Mouse (Mus musculus) CD8-positive naive resting alpha-beta T cell, adult 2 months (primary cell): ENCODE data around the gene Inava.
A peak's percentile ranks its signal among the peaks of the same experiment; 100 is the strongest.

Source experiments
- DNase-seq, 2 experiments: peaks; one replicate each; pipeline ENCODE4 v3.0.0; 2022; ENCODE audit warnings: low read depth in 2 of 2, low spot score in 2 of 2

Gene Inava

GRCm38 (mm10) chr1:136231596-136231995, 2.5 kb downstream of the Inava start:
- DNase-seq = no peak

- no peak for DNase-seq
These were observed 3.9 kb downstream of the Inava start for GRCm38 (mm10) chr1:136230201-136230600.

GRCm38 (mm10) chr1:136229040-136229373, 5.1 kb downstream of the Inava start:
- no peak for DNase-seq

GRCm38 (mm10) chr1:136228328-136229039, 5.6 kb downstream of the Inava start:
- DNase-seq = no peak

- DNase-seq = no peak
These were observed 6.2 kb downstream of the Inava start for GRCm38 (mm10) chr1:136227870-136228269.

- DNase-seq = no peak
These were observed 7.4 kb downstream of the Inava start for GRCm38 (mm10) chr1:136226626-136227025.

GRCm38 (mm10) chr1:136225846-136226245, 8.2 kb downstream of the Inava start:
- no peak for DNase-seq

GRCm38 (mm10) chr1:136223758-136224342, 10.2 kb downstream of the Inava start:
- no peak for DNase-seq

GRCm38 (mm10) chr1:136222386-136222785, 11.7 kb downstream of the Inava start:
- no peak for DNase-seq

- DNase-seq = no peak
These were observed 13.8 kb downstream of the Inava start for GRCm38 (mm10) chr1:136220037-136220871.

GRCm38 (mm10) chr1:136214304-136214703, 19.8 kb downstream of the Inava start:
- no peak for DNase-seq

GRCm38 (mm10) chr1:136212803-136213202, 21.3 kb downstream of the Inava start, which contains the start of gene Mroh3:
Gene Mroh3, minus strand, starts transcription at chr1:136212828.
- peak in 1 of 2 experiments; percentile 32 for DNase-seq

- DNase-seq = no peak
These were observed 44.0 kb downstream of the Inava start for GRCm38 (mm10) chr1:136190033-136190432.

GRCm38 (mm10) chr1:136179511-136180001, 54.5 kb downstream of the Inava start:
- DNase-seq = no peak

GRCm38 (mm10) chr1:136178741-136179140, 55.3 kb downstream of the Inava start:
- DNase-seq = no peak

GRCm38 (mm10) chr1:136177085-136177484, 57.0 kb downstream of the Inava start:
- DNase-seq = no peak

- DNase-seq = peak; percentile 49 to 73
These were observed 58.9 kb downstream of the Inava start for GRCm38 (mm10) chr1:136175183-136175582.

GRCm38 (mm10) chr1:136174101-136174606, 59.9 kb downstream of the Inava start:
- DNase-seq = peak in 1 of 2 experiments; percentile 26

- DNase-seq = no peak
These were observed 61.4 kb downstream of the Inava start for GRCm38 (mm10) chr1:136172696-136173095.

GRCm38 (mm10) chr1:136170109-136170508, 64.0 kb downstream of the Inava start:
- peak in 1 of 2 experiments; percentile 42 for DNase-seq

GRCm38 (mm10) chr1:136167657-136168056, 66.4 kb downstream of the Inava start:
- no peak for DNase-seq
